Mouse (Mus musculus): ENCODE results near the gene Wnt2b.

Gene Wnt2b

GRCm38 (mm10) chr3:104896141-104896540 lies 65.6 kb downstream of the Wnt2b start:
- DNase-seq (ENCODE audit: low spot score) = no peak

All from left cerebral cortex, adult 11 months (tissue).